Mouse (Mus musculus): ENCODE data around the gene Pik3r1.

The Pik3r1 gene

DNA sequence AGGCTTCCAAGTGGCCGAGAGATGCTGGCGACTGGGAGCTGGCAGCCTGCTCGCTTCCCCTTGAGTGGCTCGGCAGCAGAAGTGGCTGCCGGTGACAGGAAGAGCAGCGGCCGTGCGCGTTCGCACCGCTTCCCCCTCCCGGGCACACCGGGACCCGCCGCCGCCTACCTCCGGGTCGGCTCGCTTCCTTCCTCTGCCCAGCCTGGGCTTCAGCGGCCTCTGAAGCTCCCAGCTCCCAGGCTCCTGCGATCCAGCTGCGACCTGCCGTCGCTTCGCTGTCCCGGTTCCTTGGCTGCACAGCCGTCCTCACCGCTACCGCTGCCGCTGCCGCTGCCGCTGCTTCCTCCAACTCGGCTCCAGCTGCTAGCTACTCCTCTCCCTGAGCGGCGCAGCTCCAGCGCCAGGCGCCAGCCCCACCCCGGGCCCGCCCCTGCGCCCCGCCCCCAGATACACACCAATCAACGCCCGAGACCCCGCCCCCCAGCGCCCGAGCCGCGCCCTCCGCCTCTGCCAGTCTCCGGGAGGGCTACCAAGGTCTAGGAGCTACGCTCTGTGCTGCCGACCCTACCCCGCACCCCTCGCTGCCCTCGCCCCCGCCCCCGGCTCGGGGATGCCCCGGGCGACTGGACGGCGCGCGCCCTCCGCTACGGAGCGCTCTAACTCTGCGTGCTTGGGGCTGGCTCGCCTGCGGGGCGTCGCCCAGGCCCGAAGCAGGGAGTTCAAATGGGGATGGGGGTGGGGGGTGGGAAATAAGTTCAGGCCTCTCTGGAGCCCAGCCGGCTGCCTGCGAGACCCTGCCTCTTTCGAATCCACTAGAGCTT, at the start of gene Pik3r1:
Pik3r1 (minus strand) TSS at position 409 of the 821 bp plus-strand sequence.
- peak; percentile 99 for DNase-seq (ENCODE audit: extremely low spot score, low spot score)

DNA sequence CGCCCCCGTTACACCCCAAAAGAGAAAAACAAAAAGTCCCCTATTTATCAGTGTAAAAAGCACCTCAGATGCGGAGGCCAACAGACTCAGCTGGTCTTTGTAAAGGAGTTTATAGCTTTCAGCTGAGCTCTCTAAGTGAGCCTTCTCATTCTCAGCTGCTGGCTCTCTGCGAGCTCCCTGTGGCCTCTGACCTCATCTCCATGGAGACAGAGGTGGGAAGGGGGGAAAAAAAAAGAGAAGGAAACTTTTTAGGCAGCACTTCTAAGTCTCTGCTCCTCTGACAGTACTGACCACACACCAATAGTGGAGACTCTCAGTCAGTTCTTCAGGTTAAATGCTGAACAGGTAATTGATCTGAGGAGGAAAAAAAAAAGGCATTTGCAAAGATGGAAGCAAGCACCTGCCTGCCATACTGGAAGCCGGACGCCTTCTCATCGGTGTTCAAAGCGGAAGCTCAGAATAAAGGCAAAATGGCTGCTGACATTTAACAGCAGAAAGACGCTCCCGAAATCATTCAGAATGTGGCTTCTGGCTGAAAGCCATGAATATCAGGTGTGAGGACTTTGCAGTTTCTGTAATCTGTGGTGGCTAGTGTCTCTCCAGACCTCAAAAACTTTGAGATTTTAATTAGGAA, 45.4 kb upstream of the Pik3r1 start:
- peak; percentile 59 for DNase-seq (ENCODE audit: extremely low spot score, low spot score)

DNA sequence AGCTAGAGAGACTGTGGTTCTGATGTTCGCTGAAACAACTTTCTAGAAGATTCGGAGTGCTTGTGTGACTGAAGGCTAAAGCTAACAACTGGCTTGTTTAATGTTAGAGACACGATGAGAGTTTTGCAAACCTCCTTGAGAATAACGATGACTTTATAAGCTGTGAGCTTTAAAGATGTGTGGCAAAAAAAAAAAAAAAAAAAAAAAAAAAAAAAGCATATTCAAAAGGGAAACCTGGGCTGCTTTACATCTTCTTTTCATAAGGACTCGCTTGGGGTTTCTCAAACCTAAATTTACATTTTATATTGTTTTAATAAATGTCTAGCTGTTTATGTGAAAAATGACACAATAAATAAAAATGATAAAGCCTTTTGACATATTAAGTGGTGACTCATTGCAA, 44.3 kb upstream of the Pik3r1 start:
- no peak for DNase-seq (ENCODE audit: extremely low spot score, low spot score)

DNA sequence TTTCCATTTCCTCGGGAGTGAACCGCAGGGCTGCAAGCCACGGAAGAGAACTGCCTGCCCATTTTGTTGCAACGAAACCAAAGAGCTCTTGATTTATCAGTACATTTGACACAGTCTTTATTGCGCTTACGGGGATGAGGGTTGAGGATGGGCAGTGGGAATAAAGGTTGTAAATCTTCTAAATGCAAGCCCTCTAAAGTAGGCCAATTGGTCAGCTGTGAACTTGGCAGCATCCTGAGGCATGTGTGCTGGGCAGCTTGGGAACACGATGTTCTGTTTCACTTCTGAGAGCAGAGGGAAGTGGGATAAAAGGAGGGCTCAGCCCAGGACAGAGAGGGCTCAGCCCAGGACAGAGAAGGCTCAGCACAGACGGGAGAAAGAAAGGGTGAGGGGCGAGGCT, 43.9 kb upstream of the Pik3r1 start:
- DNase-seq (ENCODE audit: extremely low spot score, low spot score), result peak; percentile 42

DNA sequence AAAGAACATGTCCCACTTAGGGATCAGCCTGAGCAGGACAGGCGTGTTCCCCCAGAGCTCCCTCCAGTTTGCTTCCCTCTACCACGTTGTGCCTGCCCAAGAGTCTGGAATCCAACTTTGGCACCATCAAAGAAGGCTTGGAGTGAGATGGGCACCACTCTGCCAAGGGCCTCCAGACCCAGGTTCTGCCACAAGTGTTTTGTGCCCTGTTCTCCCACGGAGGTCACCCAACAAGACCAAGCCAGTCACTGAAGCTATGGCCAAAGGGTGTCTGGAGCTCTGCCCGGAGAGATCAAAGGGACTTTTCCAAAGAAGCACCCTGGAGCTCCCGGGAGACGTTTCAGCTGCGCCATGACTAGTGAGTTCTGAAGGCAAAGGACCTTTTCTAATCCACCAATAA, 42.6 kb upstream of the Pik3r1 start:
- DNase-seq (ENCODE audit: extremely low spot score, low spot score), result no peak

DNA sequence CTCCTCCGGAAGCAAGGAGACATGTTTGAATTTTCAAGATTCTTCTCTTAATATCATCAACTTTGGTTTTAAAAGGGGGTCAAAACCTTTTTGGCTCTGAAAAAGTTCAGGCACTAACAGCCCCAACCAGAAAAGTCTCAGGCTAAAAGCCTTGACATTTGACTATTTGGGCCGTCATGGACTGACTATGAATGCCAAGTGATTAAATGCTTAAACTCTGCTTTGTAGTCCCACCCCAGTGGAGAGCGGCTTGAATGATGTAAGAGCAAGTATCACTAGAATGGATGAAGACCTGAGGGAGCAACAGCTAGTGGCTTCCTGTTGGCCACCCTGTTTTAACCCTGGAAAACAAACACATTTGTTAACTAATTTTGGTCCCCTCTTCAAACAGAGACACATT, 41.8 kb upstream of the Pik3r1 start:
- DNase-seq (ENCODE audit: extremely low spot score, low spot score), result no peak

DNA sequence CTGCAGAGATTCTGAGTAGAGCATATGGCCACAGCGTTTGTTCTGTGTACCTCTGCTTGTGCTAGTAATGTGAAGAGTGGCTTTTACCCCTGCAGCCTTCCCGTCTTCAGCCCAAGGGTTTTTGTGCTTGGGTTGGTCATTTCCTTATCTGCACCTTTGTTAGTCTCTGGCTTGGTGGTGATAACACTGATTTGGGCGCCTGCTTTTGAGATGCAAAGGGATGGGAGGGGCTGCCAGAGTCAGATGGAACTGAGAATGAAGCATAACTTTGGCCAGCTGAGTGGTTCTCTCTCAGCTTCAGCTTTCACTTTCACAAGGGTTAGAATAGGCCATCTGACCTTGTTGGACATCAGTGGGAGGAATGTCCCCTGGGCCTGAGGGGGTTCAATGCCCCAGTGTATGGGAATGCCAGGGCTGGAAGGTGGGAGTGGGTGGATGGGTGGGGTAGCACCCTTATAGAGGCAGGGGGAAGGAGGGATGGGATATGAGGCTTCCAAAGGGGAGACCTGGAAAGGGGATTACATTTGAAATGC, 37.6 kb upstream of the Pik3r1 start:
- no peak for DNase-seq (ENCODE audit: extremely low spot score, low spot score)

DNA sequence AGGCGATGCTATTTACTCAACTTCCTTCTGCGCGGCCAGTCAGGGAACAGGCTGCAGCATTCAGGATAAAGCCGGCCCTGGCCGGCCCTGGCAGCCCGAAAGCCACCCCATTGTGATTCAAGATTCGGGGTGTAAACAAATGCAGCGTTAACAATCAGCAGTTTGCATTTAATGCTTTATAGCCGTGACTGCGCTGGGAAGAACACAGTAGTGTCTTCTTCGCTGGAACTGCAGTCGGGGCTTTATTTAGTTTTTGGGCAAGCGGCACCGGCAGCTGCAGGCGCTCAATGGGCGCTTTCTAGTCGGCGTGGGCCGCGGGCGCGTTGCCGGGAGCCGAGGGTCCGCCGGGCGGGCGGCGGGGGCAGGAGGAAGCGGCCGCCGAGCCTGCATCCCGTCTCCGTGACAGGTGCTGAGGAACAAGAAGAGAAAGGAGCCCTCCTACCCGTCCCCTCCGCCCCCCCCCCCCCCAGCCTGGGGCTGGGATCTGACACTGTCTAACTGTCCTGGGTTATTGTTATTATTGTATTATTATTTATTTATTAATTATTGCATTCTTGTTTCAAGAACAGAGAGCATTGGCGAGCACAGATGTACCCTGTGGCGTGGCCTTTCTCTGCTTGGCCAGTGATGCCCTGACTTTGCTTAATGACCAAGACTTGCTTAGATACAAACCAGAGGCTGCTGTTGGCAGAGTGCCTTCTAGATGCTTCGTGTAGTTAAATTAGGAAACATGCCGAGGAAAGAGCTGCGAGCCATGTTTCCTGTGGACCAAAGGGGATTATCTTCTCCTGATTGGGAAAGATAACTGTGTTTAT, 33.6 kb upstream of the Pik3r1 start:
- DNase-seq (ENCODE audit: extremely low spot score, low spot score), result peak; percentile 81

DNA sequence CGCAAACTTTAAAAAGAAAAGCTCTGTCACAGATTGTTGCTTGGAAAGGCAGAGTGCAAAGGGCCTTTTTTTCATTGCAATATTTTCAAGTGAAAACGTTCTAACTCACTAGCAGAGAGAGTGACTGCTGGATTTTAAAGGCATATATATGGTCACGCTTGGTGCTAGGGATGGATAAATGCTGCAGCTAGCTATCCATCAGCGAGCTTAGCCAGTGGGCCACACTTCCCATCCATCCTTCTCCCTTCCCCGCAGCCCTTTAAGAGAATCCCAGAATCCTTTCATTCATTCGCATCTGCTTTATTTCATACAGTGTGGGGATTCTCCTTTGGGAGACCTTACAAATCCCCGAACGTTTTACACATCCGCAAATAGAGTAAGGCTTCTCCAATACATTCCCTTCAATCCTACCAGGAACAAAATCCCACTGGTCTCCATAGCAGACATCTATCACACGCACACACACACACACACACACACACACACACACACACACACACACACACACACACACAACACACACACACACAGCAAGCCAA, 32.9 kb upstream of the Pik3r1 start:
- no peak for DNase-seq (ENCODE audit: extremely low spot score, low spot score)

DNA sequence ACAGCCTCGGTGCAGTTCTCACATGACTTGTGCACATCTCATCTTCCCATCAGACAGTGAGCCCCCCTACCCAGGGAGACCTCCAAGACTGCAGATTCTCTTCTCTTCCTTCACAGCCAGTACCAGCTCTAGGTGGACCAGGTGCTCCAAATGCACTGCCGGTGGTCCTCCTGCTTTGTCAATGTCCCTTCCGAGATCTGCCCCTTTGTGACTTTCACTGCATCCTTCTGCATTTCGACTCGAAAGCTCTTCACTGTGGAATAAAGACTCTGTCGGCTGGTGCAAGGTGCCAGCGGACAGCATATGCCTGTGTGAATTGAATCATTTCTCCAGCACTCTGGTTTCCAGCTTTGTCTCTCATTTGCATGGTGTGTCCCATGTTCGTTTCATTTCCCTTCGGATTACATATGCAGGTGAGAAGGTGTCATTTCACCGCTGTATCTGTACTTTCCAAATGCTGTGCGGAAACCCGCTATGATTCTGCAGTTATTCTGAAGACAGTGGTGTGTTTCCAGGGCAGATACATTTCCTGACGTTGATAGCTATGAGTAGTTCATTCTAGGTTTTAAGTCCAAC, 32.1 kb upstream of the Pik3r1 start:
- no peak for DNase-seq (ENCODE audit: extremely low spot score, low spot score)

DNA sequence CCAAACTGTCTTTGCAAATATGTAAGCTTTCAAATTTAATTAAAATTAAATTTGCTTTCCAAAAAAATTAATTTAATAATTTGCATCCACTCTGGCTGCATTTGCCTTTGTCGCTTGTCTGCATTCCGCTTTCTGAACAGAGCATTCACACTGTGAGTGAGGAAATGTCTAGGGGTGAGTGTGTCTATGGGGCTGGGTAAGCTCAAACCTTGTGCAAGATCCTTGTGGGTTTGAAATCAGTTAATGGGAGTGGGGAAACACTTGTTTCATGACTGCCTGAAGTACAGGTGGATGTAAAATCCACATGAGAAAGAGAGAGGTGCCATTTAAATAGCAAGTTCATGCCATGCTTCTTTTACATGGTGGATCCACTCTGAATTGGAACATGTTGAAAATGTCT, 31.3 kb upstream of the Pik3r1 start:
- DNase-seq (ENCODE audit: extremely low spot score, low spot score), result no peak

DNA sequence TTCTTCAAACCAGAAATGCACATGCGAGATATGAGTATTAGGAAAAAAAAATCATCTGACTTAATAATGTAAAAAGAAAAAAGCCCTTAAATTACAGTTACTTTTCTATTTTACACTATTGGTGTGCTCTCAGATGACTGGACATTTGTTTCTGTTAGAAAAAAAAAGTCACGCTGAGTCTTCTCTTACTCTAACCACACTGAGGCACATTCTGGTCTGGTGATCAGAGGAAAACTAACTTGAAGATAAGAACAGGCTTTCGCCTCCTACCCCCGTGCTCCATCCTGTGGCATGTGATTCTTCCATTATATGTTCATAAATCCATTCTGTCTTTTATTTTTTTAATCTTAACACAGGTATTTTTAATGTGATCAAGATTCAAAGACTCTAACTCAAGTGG, 30.5 kb upstream of the Pik3r1 start:
- no peak for DNase-seq (ENCODE audit: extremely low spot score, low spot score)

DNA sequence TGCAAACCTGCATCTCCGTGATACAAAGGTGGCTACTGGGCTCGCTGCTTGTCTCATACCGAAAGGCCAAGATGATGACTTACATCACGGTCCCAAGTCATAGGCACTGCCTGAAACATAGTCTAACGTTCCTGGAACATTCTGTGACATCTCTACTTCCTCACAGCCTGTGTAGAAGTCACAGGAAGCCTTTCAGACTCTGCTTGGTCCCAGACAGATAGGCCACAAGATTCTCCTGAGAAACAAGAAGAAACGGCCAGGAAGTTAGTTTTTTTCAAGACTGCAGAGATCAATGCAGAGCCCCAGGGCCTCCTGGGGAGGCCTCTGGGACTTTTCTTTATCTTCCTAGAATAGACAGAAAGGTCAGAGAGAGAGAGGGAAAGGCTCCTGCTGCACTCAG, 29.0 kb upstream of the Pik3r1 start:
- no peak for DNase-seq (ENCODE audit: extremely low spot score, low spot score)

DNA sequence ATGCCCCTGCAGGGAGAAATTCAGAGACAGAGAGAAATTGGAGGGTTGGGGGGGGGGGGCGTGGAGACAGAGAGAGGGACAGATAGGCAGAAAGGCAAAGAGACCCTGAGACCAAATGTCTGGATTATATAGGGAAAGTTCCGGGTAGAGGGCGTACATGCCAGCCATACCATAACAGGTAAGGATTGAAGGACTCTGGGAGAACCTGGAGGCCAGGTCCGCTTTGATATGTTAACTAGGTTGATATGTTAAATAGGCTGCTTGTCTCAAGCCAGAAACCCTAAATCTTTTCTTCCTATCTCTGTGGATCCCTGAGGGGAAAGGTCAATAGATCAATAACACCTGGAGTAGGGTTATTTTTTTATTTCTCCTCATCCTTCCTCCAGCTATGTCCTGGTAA, 17.7 kb upstream of the Pik3r1 start:
- no peak for DNase-seq (ENCODE audit: extremely low spot score, low spot score)

DNA sequence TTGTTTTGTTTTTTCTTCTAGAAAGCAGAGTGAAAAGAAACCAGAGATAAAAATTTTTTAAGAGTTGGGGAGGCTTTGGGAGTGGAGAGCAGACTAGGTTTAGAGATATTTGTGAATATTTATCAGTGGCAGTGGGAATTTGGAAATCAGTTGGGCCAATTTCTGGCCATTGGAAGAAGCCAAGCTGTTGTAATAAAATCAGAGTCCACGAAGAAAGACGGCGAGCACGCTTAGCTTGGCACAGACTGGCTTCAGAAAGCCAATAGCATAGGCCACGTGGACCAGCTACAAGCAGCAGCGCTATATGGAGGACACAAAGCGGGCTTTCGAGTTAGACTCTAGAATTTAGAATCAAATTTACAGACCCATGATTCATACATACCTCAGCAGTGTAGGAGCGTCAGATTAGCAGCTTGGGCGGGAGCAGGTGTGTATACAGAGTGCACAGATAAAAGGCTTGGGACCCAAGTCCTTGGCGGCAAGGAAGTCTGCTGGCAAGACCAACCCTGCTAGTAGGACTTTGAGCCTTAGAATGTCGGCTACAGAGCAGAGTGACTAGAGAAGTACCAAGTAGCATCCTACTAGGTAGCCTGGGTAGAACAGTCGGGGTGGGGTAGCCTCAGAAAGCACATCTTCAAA, 16.8 kb upstream of the Pik3r1 start:
- no peak for DNase-seq (ENCODE audit: extremely low spot score, low spot score)

DNA sequence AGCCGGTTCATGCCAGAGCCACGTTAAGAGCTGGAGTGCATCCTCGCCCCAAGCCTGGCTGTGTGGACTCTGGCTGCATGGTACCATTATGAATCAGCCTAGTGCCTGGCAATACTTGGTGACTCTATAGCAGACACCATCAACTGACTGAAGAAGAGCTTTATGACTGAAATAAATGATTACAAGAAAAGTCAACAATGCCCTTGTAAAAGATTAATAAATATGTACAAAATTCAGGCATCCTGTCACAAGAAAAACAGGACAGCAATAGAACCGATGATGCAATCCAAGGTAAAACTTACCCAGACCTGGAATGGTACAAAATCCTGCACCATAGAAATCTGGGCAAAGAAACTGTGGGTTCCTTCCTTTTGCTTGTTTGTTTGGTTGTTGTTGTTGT, 11.0 kb upstream of the Pik3r1 start:
- no peak for DNase-seq (ENCODE audit: extremely low spot score, low spot score)

DNA sequence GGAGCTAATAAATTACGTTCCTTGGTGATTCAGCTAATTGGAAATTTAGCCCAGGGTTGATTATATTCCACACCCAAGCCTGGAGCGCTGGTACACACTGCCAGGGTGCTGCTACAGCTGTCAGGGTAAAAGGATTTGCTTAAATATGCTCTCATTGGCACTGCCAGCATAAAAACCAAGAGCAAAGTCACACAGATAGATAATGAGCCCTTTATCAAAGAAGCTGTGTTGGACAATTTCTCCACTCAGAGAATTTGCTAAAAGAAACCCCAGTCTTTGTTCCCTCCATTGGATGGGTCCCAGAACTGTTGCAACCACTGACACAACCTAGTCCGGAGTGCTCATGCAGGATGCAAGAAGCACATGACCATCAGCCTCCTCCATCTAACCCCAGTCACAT, 9.8 kb upstream of the Pik3r1 start:
- no peak for DNase-seq (ENCODE audit: extremely low spot score, low spot score)

DNA sequence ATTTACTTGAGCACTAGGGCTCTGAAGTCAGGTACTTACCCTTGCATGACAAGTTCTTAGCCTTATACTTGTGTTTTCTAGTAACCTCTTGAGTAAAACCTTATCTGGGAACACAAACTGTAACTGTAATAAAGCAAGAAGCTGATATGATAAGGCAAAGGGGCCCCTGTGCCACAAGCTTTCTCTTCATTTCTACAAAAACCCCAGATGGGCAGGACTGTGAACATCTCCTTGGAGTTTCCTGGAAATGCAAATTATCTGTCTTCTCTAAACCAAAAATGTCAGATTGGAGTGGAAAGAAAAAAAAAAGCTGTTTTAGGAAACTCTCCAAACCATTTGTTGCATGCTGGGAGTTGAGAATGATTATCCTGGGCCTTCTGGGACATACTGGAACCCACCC, 3.1 kb upstream of the Pik3r1 start:
- no peak for DNase-seq (ENCODE audit: extremely low spot score, low spot score)

DNA sequence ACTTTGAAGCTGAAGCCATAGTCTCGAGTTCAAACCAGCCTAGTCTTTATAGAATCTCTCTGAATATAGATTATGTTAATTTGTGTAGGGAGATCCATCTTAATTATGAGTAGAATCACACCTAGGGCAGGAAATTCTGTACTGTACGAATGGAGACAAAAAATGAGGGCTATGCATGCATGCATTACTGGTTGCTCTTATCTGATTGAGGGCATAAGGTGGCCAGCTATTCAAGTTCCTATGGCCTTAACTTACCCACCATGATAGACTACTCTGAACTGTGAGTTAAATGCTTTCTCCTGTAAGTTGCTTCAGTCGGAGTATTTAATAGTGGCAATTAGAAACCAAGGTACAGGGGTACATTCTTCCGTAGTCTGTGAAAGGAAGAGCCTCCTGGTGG, 1.9 kb upstream of the Pik3r1 start:
- DNase-seq (ENCODE audit: extremely low spot score, low spot score), result no peak

DNA sequence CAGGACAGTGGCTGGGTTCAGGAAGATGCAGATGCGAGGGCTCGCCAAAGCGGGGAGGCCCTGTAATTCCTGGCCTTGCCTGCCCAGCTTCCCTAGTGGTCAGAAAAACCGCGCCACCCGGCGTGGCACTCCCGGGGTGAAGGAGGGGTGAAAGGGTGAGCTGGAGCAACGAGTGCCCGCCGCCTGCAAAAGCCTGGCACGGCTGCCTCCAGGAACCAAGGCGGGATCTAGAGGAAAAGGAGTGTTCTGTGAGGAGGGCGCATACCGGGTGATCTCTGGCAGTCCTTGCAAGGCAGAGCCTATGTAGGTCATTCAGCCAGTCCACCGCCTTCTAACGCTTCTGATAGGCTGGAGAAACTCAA, 594 bp upstream of the Pik3r1 start:
- no peak for DNase-seq (ENCODE audit: extremely low spot score, low spot score)
